Mouse (Mus musculus) small intestine, adult 2 months (tissue): Measurements from ENCODE around the gene Spata16. TPM values are rescaled to one million over a fixed set of nuclear protein-coding genes. Genes with fewer than 3 reads are reported as not detected.

Source experiments
- H3K27ac ChIP-seq: fragments of 200-500 bp; 2 replicates; pipeline ENCODE4 v1.5.1; 2012; ENCODE audit warnings: low read depth, low read length, control low read depth, inconsistent platforms; ENCODE audit not compliant: insufficient read depth
- H3K27me3 ChIP-seq: fragments of 200-500 bp; 2 replicates; pipeline ENCODE4 v1.6.1; 2012; ENCODE audit warnings: mild to moderate bottlenecking, moderate library complexity, low read length, inconsistent platforms; ENCODE audit not compliant: control insufficient read depth, insufficient read depth
- H3K36me3 ChIP-seq: fragments of 200-500 bp; 2 replicates; pipeline ENCODE4 v1.6.1; 2012; ENCODE audit warnings: mild to moderate bottlenecking, low read length, control low read depth, inconsistent platforms; ENCODE audit not compliant: control insufficient read depth, insufficient read depth
- H3K4me1 ChIP-seq: fragments of 200-500 bp; 2 replicates; pipeline ENCODE4 v1.6.1; 2012; ENCODE audit warnings: low read length, inconsistent platforms, mixed read lengths; ENCODE audit not compliant: control insufficient read depth, insufficient read depth, insufficient read length
- H3K4me3 ChIP-seq: fragments of 200-500 bp; 2 replicates; pipeline ENCODE4 v1.5.1; 2012; ENCODE audit warnings: low read depth, mild to moderate bottlenecking, control low read depth, inconsistent platforms, low read length, moderate library complexity
- CTCF ChIP-seq: fragments of 200-500 bp; IDR thresholded peaks from 2 replicates; pipeline ENCODE4 v1.5.1; 2012; ENCODE audit warnings: low read depth, mild to moderate bottlenecking, control low read depth, inconsistent platforms, low read length, moderate library complexity, mixed read lengths; ENCODE audit not compliant: insufficient replicate concordance, insufficient read length; ENCODE audit errors: extremely low read depth
- POLR2A ChIP-seq: fragments of 200-500 bp; IDR thresholded peaks from 2 replicates; pipeline ENCODE4 v1.6.1; 2012; ENCODE audit warnings: low read depth, mild to moderate bottlenecking, control low read depth, inconsistent platforms, low read length, moderate library complexity
- WGBS: fragments of 180-500 bp; shearing (Covaris S2); methylation state at CpG from one replicate; pipeline ENCODE4 v1.1.7; 2018; 5-methylcytosine and 5-hydroxymethylcytosine counted together
- polyA plus RNA-seq: library from polyadenylated mRNA; depleted of rRNA; stranded (reverse); fragments of >200 nt; gene quantifications from 2 replicates; pipeline ENCODE4 v1.2.3, GENCODE M21; 2012; rRNA removed

Gene Spata16
- polyA plus RNA-seq: not detected in 2 replicates

- H3K27me3 ChIP-seq: no peaks in the 10 kb centered on the region
- no peaks in the 10 kb centered on the region for H3K4me1 ChIP-seq
- WGBS: 70% methylated on average over 11 of the region's 11 CpGs
- no peak within 1 kb of the TSS for H3K27ac ChIP-seq
- no peak for TF ChIP-seq POLR2A
- TF ChIP-seq CTCF: no peak
- H3K4me3 ChIP-seq: no peak within 1 kb of the TSS
- H3K36me3 ChIP-seq: no peaks in the 10 kb centered on the region
These were observed at the start of gene Spata16 for GRCm38 (mm10) chr3:26637402-26637801. Spata16 (plus strand) TSS chr3:26637620.

GRCm38 (mm10) chr3:26604861-26605260 lies 32.6 kb upstream of the Spata16 start:
- H3K4me1 ChIP-seq: no peaks in the 10 kb centered on the region
- WGBS: 72% methylated on average over 1 of the region's 1 CpGs
- H3K27ac ChIP-seq: no peak overlapping the region
- no peaks in the 10 kb centered on the region for H3K36me3 ChIP-seq
- TF ChIP-seq CTCF (no peak), POLR2A (no peak)
- H3K4me3 ChIP-seq: no peak overlapping the region
- no peaks in the 10 kb centered on the region for H3K27me3 ChIP-seq

- no peaks in the 10 kb centered on the region for H3K27me3 ChIP-seq
- no peaks in the 10 kb centered on the region for H3K4me1 ChIP-seq
- H3K27ac ChIP-seq: no peak overlapping the region
- H3K36me3 ChIP-seq: no peaks in the 10 kb centered on the region
- no peak overlapping the region for H3K4me3 ChIP-seq
- WGBS: 60% methylated on average over 5 of the region's 5 CpGs
- no peak for TF ChIP-seq CTCF
- no peak for TF ChIP-seq POLR2A
These were observed 28.9 kb upstream of the Spata16 start for GRCm38 (mm10) chr3:26608531-26608930.

- H3K36me3 ChIP-seq: no peaks in the 10 kb centered on the region
- no peaks in the 10 kb centered on the region for H3K27me3 ChIP-seq
- H3K27ac ChIP-seq: no peak overlapping the region
- H3K4me1 ChIP-seq: no peaks in the 10 kb centered on the region
- TF ChIP-seq CTCF (no peak), POLR2A (no peak)
- no peak overlapping the region for H3K4me3 ChIP-seq
- WGBS: 79% methylated on average over 9 of the region's 9 CpGs
These were observed 1.8 kb downstream of the Spata16 start for GRCm38 (mm10) chr3:26639214-26639613.

- TF ChIP-seq POLR2A (no peak), CTCF (no peak)
- no peaks in the 10 kb centered on the region for H3K27me3 ChIP-seq
- no peaks in the 10 kb centered on the region for H3K36me3 ChIP-seq
- H3K4me3 ChIP-seq: no peak overlapping the region
- WGBS: 80% methylated on average over 8 of the region's 8 CpGs
- H3K4me1 ChIP-seq: no peaks in the 10 kb centered on the region
- H3K27ac ChIP-seq: no peak overlapping the region
These were observed 2.4 kb downstream of the Spata16 start for GRCm38 (mm10) chr3:26639851-26640250.

- Histone ChIP-seq H3K4me3 (no peak overlapping the region), H3K36me3 (no peaks in the 10 kb centered on the region), H3K27me3 (no peaks in the 10 kb centered on the region), H3K27ac (no peak overlapping the region), H3K4me1 (no peaks in the 10 kb centered on the region)
- no peak for TF ChIP-seq CTCF
- 48% methylated on average over 8 of the region's 8 CpGs for WGBS
These were observed 3.1 kb downstream of the Spata16 start for GRCm38 (mm10) chr3:26640321-26641075.

- H3K27me3 ChIP-seq: no peaks in the 10 kb centered on the region
- TF ChIP-seq POLR2A (no peak), CTCF (no peak)
- H3K27ac ChIP-seq: no peak overlapping the region
- no peaks in the 10 kb centered on the region for H3K4me1 ChIP-seq
- H3K4me3 ChIP-seq: no peak overlapping the region
- WGBS: 82% methylated on average over 15 of the region's 15 CpGs
- H3K36me3 ChIP-seq: no peaks in the 10 kb centered on the region
These were observed 4.2 kb downstream of the Spata16 start for GRCm38 (mm10) chr3:26641351-26642249.
